Mouse (Mus musculus): ENCODE measurements around the gene Runx3.
"Not testable (repeated sequence)": the region's sequence is repeated elsewhere in the genome, so short reads cannot be mapped to it uniquely, and the experiment has no call there.

Runx3 gene

DNA sequence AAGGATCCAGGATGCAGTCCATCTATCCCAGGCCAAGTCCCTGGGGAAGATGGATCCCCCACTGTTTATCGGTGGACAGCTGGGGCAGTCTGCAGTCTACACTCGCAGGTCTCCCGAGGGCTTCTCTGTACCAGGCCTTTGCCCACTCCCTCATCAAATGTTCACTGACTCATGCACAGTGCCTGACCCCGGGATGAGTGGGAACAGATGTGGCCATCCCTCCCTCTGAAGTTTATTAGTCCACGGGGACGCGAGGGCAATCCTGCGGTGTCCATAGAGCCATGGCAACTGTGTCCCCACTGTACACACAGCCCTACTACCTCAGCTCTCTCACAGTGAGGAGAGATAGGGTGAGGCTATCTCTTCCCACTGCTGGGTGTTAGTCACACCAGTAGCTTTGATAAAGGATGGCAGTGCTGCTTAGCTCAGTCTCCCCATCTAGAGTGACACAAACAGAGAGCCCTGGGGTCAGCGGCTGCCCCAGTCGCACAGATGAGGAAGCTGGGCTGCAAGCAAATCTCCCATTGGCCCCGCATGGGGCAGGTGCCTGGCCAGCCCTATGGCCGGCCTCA, 50.9 kb downstream of the Runx3 start:
- DNase-seq (ENCODE audit: low read depth) = no peak

DNA sequence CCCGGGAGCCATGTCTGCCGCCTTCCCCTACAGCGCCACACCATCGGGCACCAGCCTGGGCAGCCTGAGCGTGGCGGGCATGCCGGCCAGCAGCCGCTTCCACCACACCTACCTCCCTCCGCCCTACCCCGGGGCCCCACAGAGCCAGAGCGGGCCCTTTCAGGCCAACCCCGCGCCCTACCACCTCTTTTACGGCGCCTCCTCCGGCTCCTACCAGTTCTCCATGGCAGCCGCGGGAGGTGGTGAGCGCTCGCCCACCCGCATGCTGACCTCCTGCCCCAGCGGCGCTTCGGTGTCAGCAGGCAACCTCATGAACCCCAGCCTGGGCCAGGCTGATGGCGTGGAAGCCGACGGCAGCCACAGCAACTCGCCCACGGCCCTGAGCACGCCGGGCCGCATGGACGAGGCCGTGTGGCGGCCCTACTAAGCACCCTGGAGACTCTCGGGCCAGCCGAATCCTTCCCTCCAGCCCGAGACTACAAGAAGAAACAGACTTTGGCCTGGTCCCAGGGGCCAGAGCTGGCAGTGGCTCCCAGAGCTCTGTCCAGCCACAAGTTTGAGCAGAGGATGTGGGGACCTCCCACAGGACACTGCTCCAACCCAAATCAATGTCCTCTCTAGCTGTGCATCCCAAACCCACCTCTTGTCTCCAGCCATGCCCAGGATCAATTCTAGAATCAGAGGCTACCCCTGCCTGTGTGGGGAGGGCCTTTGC, 55.1 kb downstream of the Runx3 start:
- DNase-seq (ENCODE audit: low read depth) = no peak

DNA sequence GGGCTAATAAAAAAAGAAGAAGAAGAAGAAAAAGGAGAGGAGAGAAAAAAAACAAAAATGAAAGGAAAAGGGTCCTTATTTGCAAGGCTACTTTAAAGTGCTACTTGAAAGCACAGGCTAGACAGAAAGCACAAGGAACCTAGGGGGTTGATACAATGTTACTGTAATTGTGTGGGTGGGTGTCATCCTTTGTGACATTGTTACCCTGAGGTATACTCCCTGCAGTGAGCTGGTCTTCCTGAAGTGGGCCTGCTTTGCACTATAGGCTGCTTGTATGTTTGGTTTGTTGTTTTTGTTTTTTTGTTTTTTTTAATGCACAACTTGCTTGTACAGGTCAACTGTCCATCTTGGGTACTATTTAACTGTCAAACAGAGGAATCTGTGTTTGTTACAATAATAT, 57.1 kb downstream of the Runx3 start:
- no peak for DNase-seq (ENCODE audit: low read depth)

DNA sequence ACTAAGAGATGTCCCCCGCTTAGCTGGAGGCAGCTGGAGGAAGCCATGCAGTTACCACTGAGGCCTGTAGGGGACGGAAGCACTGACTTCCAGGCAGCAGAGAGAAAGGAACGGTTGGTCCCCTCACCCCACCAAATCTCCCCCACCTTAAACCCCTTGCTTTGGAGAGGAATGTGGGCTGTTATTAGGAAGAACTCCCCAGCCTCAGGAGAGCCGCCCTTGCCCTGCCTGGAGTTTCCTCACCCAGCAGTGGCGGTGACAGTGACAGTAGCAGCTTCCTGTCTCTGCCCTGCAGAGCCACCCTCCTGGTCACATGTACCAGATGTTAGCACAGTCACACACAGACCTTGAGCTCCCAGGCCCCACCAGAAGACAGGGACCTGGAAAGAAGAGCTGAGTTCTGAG, 58.6 kb downstream of the Runx3 start:
- peak; percentile 65 for DNase-seq (ENCODE audit: low read depth)

DNA sequence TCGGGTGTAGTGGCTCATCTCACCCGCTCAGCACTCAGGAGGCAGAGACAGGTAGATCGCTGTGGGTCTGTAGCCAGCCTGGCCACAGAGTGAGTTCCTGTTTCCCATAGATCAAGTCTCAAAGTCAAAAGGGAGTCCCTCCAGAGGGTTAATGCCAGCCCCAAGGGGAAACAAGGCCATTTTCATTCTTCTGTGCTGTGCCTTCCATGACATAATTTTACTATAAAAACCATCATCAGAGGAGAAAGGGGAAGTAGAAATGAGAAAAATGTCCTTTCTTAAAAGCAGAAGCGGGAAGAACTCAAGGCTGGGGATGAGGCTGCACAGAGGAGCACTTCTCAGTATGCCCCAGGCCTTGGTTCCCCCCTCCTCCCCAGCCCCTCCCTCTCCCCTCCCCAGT, 61.4 kb downstream of the Runx3 start:
- peak; percentile 52 for DNase-seq (ENCODE audit: low read depth)

DNA sequence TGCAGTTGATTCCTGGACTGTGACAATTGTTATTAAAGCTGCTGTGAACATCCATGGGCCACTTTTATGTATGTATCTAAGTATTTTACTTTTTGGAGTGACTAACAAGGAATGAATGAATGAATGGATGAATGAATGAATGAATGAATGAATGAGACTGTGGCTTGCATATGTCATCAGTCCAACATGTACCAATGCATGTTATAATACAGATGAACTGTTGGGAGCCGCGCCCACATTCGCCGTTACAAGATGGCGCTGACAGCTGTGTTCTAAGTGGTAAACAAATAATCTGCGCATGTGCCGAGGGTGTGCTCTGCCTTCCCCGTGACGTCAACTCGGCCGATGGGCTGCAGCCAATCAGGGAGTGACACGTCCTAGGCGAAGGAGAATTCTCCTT, 63.8 kb downstream of the Runx3 start:
- not testable (repeated sequence) for DNase-seq (ENCODE audit: low read depth)

DNA sequence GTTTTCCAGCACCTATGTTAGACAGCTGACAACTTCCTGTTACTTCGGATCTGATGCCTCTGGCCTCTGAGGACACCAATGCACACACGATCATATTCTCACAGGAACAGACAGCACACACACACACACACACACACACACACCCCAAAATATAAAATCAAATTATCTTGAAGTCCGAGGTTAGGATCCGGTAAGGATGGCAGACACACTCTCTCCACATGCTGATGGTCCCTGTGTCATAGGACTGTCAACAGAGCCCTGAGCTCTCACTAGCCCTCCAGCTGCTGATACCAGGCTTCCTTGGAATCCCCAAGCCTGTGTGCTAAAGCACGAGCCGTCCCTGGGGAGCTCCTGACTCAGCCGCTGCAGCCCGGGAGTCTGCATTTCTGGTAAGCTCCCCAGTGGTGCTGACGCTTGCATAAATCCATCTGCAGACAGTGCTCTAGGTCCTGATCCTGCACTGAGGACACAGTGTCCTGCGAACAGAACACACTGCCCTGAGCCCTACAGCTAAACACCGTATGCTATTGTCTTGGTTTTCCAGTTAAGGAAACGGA, 69.1 kb downstream of the Runx3 start:
- no peak for DNase-seq (ENCODE audit: low read depth)

DNA sequence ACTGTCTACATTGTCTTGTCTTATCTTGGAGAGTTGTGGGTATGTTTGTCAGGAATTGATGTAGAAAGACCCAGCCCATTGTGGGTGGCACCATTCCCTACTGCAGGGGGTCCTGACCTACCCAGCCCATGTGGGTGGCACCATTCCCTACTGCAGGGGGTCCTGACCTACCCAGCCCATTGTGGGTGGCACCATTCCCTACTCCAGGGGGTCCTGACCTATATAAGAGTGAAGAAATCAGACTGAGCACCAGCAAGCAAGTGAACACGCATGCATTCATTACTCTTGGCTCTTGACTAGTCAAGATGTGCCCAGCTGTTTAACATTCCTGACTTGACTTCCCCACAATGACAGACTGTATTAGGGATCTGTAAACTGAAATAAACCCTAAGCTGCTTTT, 69.9 kb downstream of the Runx3 start:
- DNase-seq (ENCODE audit: low read depth) = no peak

DNA sequence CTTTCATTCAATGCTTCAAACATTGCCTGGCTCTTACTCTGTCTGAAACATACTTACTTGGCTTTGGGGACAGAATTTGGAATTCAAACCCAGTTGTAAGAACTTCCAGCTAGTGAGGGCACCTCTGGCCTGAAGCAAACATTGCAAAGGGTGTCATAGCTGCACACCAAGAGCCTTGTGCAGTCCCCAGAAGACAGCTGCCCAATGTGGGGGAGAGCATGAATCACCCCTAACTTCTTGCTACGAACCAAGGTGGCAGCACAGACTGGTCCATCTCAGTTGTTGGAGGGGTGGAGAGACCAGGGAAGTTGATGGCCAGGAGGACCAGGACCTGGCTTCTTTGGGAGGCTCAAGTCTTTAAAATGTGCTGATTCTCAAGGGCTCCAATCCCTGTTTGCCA, 70.7 kb downstream of the Runx3 start:
- no peak for DNase-seq (ENCODE audit: low read depth)

DNA sequence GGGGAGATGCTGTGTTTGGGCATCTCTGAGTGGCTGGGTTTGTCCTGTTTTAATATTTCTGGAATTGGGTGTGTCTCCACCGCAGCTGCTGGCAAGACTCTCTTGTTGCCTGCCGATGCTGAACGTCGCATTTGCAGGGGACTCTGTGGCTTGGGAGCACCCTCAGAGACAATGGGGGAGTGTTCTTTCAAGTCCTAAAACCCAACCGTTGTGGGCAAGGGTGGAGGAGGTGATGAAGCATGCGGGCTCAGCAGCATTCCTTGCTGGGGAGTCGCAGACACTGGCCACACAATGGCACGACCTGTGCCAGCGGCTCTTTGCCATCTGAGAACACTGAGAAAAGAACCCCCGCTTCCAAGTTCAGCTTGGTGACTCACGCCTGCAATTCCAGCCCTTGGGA, 71.2 kb downstream of the Runx3 start:
- no peak for DNase-seq (ENCODE audit: low read depth)

DNA sequence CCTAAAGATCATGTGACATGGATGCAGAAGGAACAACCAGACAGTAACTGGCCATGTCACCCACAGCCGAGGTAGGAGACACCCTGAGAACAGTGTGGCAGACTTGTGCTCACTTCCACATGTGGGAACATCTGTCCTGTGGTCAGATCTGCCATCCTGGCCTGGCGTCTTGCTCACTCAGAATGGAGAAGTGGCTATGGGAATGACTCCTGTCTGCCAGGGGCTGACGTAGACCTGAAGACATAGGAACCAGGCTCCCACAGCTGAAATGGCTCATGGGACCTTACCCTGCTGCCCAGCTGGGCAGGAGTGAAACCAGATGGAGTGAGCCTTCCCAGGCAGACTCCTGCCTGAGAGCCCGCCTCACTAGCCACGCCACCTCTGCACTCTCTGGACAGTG, 72.4 kb downstream of the Runx3 start:
- peak; percentile 68 for DNase-seq (ENCODE audit: low read depth)

DNA sequence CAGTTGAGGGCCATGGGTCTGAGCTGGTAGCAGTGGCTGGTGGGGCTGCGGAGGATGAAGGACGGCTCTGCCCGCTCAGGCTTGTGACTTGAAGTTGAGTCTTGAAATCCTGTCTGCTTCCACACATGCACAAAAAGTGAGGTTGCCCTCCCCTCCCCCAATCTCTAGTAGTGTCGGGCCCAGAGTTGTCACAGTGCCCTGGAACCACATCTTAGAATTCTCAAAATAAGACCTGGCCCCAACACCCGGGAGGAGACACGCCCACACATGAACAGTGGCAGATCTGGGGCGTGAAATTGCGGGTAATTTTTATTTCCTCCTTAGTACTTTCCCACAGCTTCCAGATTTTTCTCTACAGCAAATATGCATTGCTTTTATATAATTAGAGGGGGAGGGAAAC, 77.4 kb downstream of the Runx3 start:
- DNase-seq (ENCODE audit: low read depth) = no peak

DNA sequence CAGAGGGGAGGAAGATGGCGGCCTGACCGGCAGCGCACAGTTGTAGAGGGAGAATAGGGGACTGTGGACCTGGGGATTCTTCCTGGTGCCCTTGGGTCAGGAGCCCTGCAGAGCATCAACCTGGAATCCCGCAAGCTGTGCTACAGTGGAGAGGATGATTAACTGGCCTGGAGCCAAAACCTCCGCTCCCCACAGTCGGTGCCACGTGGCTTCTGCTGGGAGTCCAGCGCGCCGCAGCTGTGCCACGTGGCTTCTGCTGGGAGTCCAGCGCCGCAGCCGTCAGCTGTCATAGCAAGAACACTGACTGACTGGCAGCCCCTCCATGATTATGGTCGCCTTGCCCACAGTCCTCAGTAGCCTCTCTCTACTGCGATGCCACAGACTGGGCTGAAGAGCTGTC, 81.3 kb downstream of the Runx3 start:
- no peak for DNase-seq (ENCODE audit: low read depth)

DNA sequence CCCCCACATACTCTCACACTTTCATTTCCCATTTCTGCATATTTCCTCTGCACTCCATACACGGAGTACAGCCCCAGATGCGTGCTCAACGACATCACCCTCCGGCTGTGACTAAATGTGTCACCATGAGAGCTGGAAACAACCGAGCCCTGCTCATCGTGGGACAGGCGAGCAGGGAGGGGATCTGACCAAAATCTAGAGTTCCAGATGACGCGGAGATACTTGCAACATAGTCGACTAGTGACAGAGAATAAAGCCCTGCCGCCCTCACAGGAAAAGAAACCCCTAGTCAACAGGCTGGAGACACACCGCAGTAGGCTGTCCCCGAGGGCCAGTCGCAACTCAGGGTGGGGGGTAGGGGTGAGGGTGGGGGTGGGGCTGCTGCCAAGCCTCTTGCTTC, 82.8 kb downstream of the Runx3 start:
- DNase-seq (ENCODE audit: low read depth) = peak; percentile 96

DNA sequence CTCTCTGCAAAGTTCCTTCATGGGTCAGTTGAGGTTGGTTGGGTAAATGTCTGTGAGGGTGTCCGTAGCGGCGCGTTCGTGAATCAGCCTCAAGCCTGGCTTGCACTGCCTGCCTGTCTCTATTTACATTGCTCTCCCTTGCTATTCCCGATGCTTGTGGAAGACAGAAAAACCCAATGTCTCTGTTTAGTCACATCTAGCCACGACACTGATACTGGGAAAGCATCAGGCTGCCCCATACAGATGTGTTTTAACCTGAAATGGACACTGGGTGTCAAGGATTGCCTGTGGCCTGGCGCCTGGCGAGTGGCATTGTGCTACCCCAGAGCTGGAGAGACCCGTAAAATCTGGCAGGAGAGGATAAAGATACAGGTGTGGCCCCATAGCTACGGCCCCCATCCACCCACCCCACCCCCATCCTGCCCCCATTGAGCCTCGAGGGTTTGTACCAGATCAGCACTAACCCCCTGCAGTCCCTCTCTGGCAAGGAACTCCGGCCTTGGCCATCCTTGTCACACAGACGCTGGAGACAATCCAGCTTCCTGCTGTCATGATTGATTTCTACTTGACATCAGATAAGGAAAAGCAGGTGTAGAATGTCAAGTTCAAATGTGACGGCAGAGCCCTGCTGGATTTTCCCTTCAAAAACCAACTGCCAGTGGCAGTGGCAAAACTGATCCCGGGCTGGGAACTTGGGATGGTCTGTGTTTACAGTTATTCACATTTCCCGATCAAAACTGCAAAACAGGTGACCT, 83.5 kb downstream of the Runx3 start:
- DNase-seq (ENCODE audit: low read depth) = peak; percentile 24

DNA sequence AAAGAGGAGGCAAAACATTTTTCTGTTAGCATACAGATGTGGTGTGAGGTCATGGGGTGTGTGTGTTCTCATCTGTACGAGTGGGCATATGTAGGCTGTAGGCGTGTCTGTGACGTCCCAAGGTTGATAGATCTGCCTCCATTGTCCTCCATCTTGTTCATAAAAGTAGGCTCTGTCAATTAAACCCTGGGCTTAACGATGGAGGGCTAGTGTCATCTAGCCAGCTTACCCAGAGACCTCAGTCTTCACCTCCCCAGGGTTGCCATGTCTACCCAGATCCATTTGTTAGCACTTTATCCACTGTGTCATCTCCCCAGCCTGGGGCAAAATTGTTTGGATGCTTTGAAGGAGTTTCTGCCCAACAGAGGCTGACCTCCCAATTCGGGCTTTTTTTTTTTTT, 84.2 kb downstream of the Runx3 start:
- peak; percentile 16 for DNase-seq (ENCODE audit: low read depth)

DNA sequence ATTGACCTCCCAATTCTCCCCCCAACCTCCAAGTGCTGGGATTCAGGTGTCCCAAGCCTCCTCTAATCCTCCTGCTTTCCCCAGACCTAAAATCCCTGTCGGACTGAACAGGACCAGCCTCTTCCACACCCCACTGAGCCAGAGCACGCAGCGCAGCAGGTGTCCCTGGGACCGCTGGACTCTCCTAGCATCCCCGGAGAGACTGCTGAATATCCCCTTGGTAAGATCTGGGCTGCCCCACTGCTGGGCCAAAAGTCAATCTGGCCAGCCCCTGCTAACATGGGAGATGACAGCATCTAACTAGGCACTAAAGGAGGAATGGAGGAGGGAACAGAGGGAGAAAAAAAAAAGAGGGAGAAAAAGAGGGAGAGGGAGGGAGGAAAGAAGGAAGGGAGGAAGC, 84.8 kb downstream of the Runx3 start:
- no peak for DNase-seq (ENCODE audit: low read depth)

DNA sequence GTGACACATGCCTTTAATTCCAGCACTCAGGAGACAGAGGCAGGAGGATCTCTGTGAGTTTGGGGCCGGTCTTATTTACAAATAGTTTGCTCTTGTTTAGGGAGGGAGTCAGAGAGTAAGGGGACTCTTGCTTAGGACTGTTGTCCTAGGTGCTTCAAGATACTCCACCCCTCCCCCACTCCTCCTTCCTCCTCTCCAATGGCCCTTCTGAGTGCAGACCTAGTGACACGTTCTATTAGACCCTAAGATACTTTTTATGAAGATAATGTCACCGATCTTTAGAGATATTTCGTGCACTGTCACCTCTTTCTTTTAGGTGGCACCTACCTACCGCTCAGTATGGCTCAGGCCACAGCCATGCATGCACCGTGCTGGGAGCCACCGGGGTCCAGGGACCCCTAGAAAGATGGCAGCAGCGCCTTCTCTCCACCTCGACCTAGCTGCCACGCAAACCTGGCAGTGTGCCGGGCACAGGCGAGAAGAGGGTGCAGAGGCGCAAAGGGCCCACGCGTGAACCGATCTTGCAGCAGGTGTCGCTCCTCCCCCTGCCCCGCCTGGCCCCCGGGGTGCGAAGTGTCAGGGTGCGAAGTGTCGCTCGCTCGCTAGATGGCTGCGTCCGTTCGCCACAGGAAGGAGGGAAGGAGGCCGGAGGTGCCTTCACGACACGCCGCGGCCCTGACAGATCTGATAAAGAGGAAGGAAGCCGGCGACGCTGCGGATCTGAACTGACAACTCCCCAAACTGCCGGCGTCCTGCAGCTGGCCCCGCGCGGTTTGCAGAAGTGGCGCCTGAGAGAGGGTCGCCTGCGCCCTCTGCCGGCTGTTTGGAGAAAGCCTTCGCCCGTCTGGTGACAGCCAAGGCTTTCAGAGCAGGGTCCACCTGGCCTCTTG, 85.5 kb downstream of the Runx3 start:
- peak; percentile 98 for DNase-seq (ENCODE audit: low read depth)

DNA sequence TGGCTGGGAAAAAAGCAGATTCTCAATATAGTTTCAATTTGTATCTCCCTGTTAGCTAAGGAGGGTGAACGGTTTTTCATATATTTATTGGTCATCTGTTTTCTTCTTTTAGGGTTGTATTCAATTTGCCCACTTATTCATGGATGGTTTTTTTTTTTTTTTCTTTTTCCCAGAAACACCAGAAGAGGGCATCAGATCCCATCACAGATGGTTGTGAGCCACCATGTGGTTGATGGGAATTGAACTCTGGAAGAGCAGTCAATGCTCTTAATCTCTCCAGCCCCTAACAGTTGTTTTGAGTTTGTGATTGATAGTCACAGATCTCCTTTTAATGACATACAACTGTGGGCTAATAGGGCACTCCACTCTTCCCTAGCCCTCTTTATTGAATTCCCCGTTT, 89.4 kb downstream of the Runx3 start:
- no peak for DNase-seq (ENCODE audit: low read depth)

DNA sequence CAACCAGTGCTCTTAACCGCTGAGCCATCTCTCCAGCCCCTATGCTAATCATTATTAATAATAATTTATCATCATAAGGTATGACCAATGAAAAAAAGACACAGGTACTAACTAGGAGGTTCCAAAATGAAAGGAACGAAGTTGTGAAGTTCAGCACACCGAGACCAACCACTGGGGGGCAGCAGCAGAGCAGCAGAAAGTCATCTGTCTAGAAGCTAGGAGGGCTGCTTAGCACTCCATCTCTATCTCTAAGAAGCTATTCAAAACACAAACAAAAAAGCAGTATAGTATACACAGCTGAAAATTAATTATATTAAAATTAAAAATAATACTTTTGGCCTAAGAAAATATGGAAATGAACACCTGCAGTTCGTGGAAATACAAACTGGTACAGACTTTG, 99.2 kb downstream of the Runx3 start:
- peak; percentile 81 for DNase-seq (ENCODE audit: low read depth)

DNA sequence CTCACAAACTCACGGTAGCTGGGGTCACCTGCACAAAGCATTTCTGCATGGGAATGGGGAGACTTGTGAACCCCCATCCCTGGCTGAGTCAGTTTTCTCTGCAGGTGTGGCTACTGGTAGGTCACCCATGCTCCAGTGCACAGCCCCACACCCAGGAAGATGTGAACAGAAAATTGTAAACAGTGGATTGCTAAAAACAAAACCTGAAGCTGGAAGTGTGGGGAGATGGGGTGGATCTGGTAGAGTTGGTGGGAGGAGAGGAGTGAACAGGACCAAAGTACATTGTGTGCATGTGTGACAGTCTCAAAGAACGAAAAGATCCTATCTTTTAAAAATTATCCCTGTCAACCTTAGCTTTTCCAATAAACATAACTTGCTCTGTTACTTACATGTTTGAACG, 100.2 kb downstream of the Runx3 start:
- DNase-seq (ENCODE audit: low read depth) = no peak
